Mouse (Mus musculus) cortical plate, adult 2 months (tissue): ENCODE results near the gene Mri1.

Experiments
- CTCF ChIP-seq: fragments of 200-500 bp; IDR thresholded peaks from 2 replicates; pipeline ENCODE4 v1.5.1; 2011; ENCODE audit warnings: mild to moderate bottlenecking, control low read depth, low read length; ENCODE audit not compliant: insufficient read depth; ENCODE audit errors: extremely low read depth
- POLR2A ChIP-seq: fragments of 200-500 bp; IDR thresholded peaks from 2 replicates; pipeline ENCODE4 v1.6.1; 2011; ENCODE audit warnings: mild to moderate bottlenecking, low read length, control low read depth; ENCODE audit not compliant: insufficient read depth; ENCODE audit errors: extremely low read depth

DNA sequence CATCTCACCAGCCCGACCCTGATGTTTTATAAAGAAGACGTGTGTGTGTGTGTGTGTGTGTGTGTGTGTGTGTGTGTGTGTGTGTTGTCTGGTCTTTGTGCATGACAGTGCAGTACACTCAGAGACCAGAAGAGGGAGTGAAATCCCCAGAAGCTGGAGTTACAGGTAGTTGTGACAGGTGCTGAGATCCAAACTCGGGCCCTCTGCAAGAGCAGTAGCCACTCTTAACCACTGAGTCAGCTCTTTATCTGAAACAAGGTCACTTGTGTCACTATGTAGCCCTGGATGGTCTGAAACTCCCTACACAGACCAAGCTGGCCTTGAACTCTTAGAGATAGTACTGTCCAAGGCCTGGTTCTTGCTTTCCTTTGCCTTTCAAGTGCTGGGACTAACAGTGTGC is 50.5 kb downstream of the Mri1 start:
- TF ChIP-seq CTCF = no peak
- TF ChIP-seq POLR2A = no peak
